Mouse (Mus musculus) lung, embryonic 14.5 days (tissue): ENCODE data around the gene Syngr3. TPM values are rescaled to one million over a fixed set of nuclear protein-coding genes. Genes with fewer than 3 reads are reported as not detected.

Source experiments
- ATAC-seq: fragments of 200-750 bp; cut with Nextera tagmentation; 2 replicates; pipeline ENCODE4 v1.8.0; 2017; ENCODE audit warnings: mild to moderate bottlenecking, moderate TSS enrichment, moderate library complexity; ENCODE audit not compliant: insufficient read depth
- DNase-seq: peaks from one replicate; pipeline ENCODE4 v3.0.0-alpha.2; 2015
- H3K27ac ChIP-seq: fragments of 300-500 bp; sonication (generic); 2 replicates; pipeline ENCODE4 v1.5.1; 2014; ENCODE audit warnings: low read depth, mild to moderate bottlenecking, moderate library complexity
- H3K27me3 ChIP-seq: fragments of 300-500 bp; sonication (generic); 2 replicates; pipeline ENCODE4 v1.6.1; 2014; ENCODE audit warnings: low read length, control low read depth; ENCODE audit not compliant: insufficient read depth
- H3K36me3 ChIP-seq: fragments of 300-500 bp; sonication (generic); 2 replicates; pipeline ENCODE4 v1.6.1; 2014; ENCODE audit warnings: control low read depth; ENCODE audit not compliant: insufficient read depth
- H3K4me1 ChIP-seq: fragments of 300-500 bp; sonication (generic); 2 replicates; pipeline ENCODE4 v1.6.1; 2014; ENCODE audit warnings: antibody characterized with exemption, control low read depth; ENCODE audit not compliant: insufficient read depth
- H3K4me2 ChIP-seq: fragments of 300-500 bp; sonication (generic); 2 replicates; pipeline ENCODE4 v1.6.1; 2014; ENCODE audit warnings: mild to moderate bottlenecking
- H3K4me3 ChIP-seq: fragments of 300-500 bp; sonication (generic); 2 replicates; pipeline ENCODE4 v1.5.1; 2014; ENCODE audit warnings: low read depth, low read length
- H3K9ac ChIP-seq: fragments of 300-500 bp; sonication (generic); 2 replicates; pipeline ENCODE4 v1.6.1; 2014
- H3K9me3 ChIP-seq: fragments of 300-500 bp; sonication (generic); 2 replicates; pipeline ENCODE4 v1.6.1; 2016; ENCODE audit warnings: low read depth, low read length, control low read depth
- CTCF ChIP-seq: IDR thresholded peaks from 2 replicates; pipeline ENCODE4 v1.5.1; 2016; ENCODE audit warnings: antibody characterized with exemption, low read depth
- WGBS: fragments of 180-500 bp; shearing (Covaris S2); extraction: QIAGEN DNeasy Blood & Tissue Kit; methylation state at CpG from one replicate; pipeline ENCODE4 v1.1.7; 2014; 5-methylcytosine and 5-hydroxymethylcytosine counted together
- polyA plus RNA-seq: library from polyadenylated mRNA; unstranded; fragments of >200 nt; fragmentation: Nextera tagmentation; extraction: Ambion mirVana; gene quantifications from 2 replicates; pipeline ENCODE4 v1.2.1, GENCODE M21; 2014

Syngr3 gene
- polyA plus RNA-seq, 1 experiment from 2014 or later, result 0.83 TPM

- Histone ChIP-seq H3K36me3 (peaks cover 31% of the 10 kb centered on the region), H3K4me2 (peak overlapping the region; percentile 83), H3K27me3 (peaks cover 9% of the 10 kb centered on the region), H3K9me3 (no peaks in the 10 kb centered on the region), H3K27ac (peak overlapping the region; percentile 89), H3K9ac (peak overlapping the region; percentile 82), H3K4me1 (peaks cover 13% of the 10 kb centered on the region), H3K4me3 (peak overlapping the region; percentile 84)
- no peak for TF ChIP-seq CTCF
- peak; percentile 8 for DNase-seq
- 5% methylated on average over 51 of the region's 51 CpGs for WGBS
- peak; percentile 20 for ATAC-seq
These were observed 5.7 kb upstream of the Syngr3 start for GRCm38 (mm10) chr17:24695326-24696010.

GRCm38 (mm10) chr17:24692385-24692784, 2.6 kb upstream of the Syngr3 start:
- Histone ChIP-seq H3K4me2 (no peak overlapping the region), H3K9ac (no peak overlapping the region), H3K27me3 (peaks cover 40% of the 10 kb centered on the region), H3K9me3 (no peaks in the 10 kb centered on the region), H3K27ac (no peak overlapping the region), H3K4me1 (peaks cover 12% of the 10 kb centered on the region), H3K36me3 (peaks cover 21% of the 10 kb centered on the region), H3K4me3 (no peak overlapping the region)
- ATAC-seq, result no peak
- no peak for DNase-seq
- 89% methylated on average over 5 of the region's 5 CpGs for WGBS
- no peak for TF ChIP-seq CTCF

- 17% methylated on average over 23 of the region's 23 CpGs for WGBS
- peak overlapping the region; percentile 30; the same call in 1 of the 2 replicates for H3K9ac ChIP-seq
- H3K4me1 ChIP-seq, result peaks cover 3% of the 10 kb centered on the region; the same call in 1 of the 2 replicates
- no peak overlapping the region for H3K27ac ChIP-seq
- no peaks in the 10 kb centered on the region for H3K9me3 ChIP-seq
- ATAC-seq (no peak), DNase-seq (no peak)
- peak overlapping the region; percentile 63 for H3K4me2 ChIP-seq
- H3K4me3 ChIP-seq, result peak overlapping the region; percentile 34
- peaks cover 43% of the 10 kb centered on the region for H3K27me3 ChIP-seq
- peaks cover 7% of the 10 kb centered on the region for H3K36me3 ChIP-seq
- TF ChIP-seq CTCF, result no peak
These were observed 2.2 kb downstream of the Syngr3 start for GRCm38 (mm10) chr17:24687599-24687998.

- ATAC-seq (peak; percentile 54; the same call in 1 of the 2 replicates), DNase-seq (peak; percentile 64)
- H3K4me1 ChIP-seq, result peaks cover 3% of the 10 kb centered on the region; the same call in 1 of the 2 replicates
- H3K36me3 ChIP-seq, result peaks cover 7% of the 10 kb centered on the region
- H3K4me3 ChIP-seq, result peak overlapping the region; percentile 34
- H3K9ac ChIP-seq, result peak overlapping the region; percentile 30; the same call in 1 of the 2 replicates
- 1% methylated on average over 25 of the region's 25 CpGs for WGBS
- H3K9me3 ChIP-seq, result no peaks in the 10 kb centered on the region
- H3K4me2 ChIP-seq, result peak overlapping the region; percentile 63
- H3K27ac ChIP-seq, result no peak overlapping the region
- H3K27me3 ChIP-seq, result peaks cover 43% of the 10 kb centered on the region
- TF ChIP-seq CTCF, result no peak
These were observed 2.6 kb downstream of the Syngr3 start for GRCm38 (mm10) chr17:24687146-24687595.

- Histone ChIP-seq H3K36me3 (peaks cover 11% of the 10 kb centered on the region), H3K4me3 (no peak overlapping the region), H3K9me3 (no peaks in the 10 kb centered on the region), H3K27me3 (peaks cover 43% of the 10 kb centered on the region), H3K4me1 (peaks cover 3% of the 10 kb centered on the region; the same call in 1 of the 2 replicates), H3K27ac (no peak overlapping the region), H3K4me2 (peak overlapping the region; percentile 31; the same call in 1 of the 2 replicates), H3K9ac (no peak overlapping the region)
- no peak for TF ChIP-seq CTCF
- ATAC-seq, result no peak
- WGBS, result 25% methylated on average over 16 of the region's 16 CpGs
- DNase-seq, result peak; percentile 46
These were observed 3.2 kb downstream of the Syngr3 start for GRCm38 (mm10) chr17:24686514-24686913.

GRCm38 (mm10) chr17:24677500-24678080, 12.2 kb downstream of the Syngr3 start:
- ATAC-seq, result no peak
- Histone ChIP-seq H3K4me1 (no peaks in the 10 kb centered on the region), H3K27ac (no peak overlapping the region), H3K9me3 (no peaks in the 10 kb centered on the region), H3K4me2 (no peak overlapping the region), H3K36me3 (peaks cover 64% of the 10 kb centered on the region), H3K4me3 (no peak overlapping the region), H3K27me3 (no peaks in the 10 kb centered on the region), H3K9ac (no peak overlapping the region)
- no peak for DNase-seq
- TF ChIP-seq CTCF, result no peak
- 90% methylated on average over 24 of the region's 24 CpGs for WGBS

- DNase-seq (no peak), ATAC-seq (no peak)
- Histone ChIP-seq H3K4me1 (peaks cover 6% of the 10 kb centered on the region), H3K27ac (no peak overlapping the region), H3K4me3 (no peak overlapping the region), H3K27me3 (no peaks in the 10 kb centered on the region), H3K9me3 (no peaks in the 10 kb centered on the region), H3K36me3 (peaks cover 58% of the 10 kb centered on the region), H3K4me2 (no peak overlapping the region), H3K9ac (no peak overlapping the region)
- WGBS, result 95% methylated on average over 5 of the region's 5 CpGs
- TF ChIP-seq CTCF, result no peak
These were observed 12.9 kb downstream of the Syngr3 start for GRCm38 (mm10) chr17:24676877-24677276.
